Mouse (Mus musculus) neutrophil, adult 5-6 weeks (primary cell): ENCODE results near the gene Apobec3. TPM values are rescaled to one million over a fixed set of nuclear protein-coding genes. Genes with fewer than 3 reads are reported as not detected.

Experiments used
- ATAC-seq: fragments of 151-379, 151-347 bp; 2 replicates; pipeline ENCODE4 v1.8.0; 2017; ENCODE audit warnings: mild to moderate bottlenecking, moderate TSS enrichment; ENCODE audit not compliant: insufficient number of reproducible peaks, poor library complexity, low FRiP score, severe bottlenecking; ENCODE audit errors: extremely low read depth
- total RNA-seq: library from RNA; stranded (forward); fragments of 200-1000 nt; gene quantifications from 2 replicates; pipeline ENCODE4 v1.2.3, GENCODE M21; 2017

The Apobec3 gene
- 473 and 531 TPM in 2 replicates for total RNA-seq

- ATAC-seq: peak; percentile 71
These were observed at the start of gene Apobec3 for GRCm38 (mm10) chr15:79891436-79892212. TSS of gene Apobec3 (plus strand) at chr15:79891659.

GRCm38 (mm10) chr15:79842985-79843384, 48.5 kb upstream of the Apobec3 start:
- no peak for ATAC-seq

GRCm38 (mm10) chr15:79845986-79846385, 45.5 kb upstream of the Apobec3 start:
- no peak for ATAC-seq

- no peak for ATAC-seq
These were observed 44.4 kb upstream of the Apobec3 start for GRCm38 (mm10) chr15:79847100-79847499.

- no peak for ATAC-seq
These were observed 41.3 kb upstream of the Apobec3 start for GRCm38 (mm10) chr15:79850143-79850542.

GRCm38 (mm10) chr15:79858979-79859378, 32.5 kb upstream of the Apobec3 start:
- no peak for ATAC-seq

- ATAC-seq: no peak
These were observed 31.6 kb upstream of the Apobec3 start for GRCm38 (mm10) chr15:79859821-79860220.

- no peak for ATAC-seq
These were observed 24.0 kb upstream of the Apobec3 start for GRCm38 (mm10) chr15:79867260-79868002.

- no peak for ATAC-seq
These were observed 17.9 kb upstream of the Apobec3 start for GRCm38 (mm10) chr15:79873545-79873944.

GRCm38 (mm10) chr15:79873995-79874394, 17.5 kb upstream of the Apobec3 start:
- ATAC-seq: no peak

- ATAC-seq: no peak
These were observed 16.0 kb upstream of the Apobec3 start for GRCm38 (mm10) chr15:79875261-79875995.

GRCm38 (mm10) chr15:79878725-79879136, 12.7 kb upstream of the Apobec3 start:
- no peak for ATAC-seq

- ATAC-seq: no peak
These were observed 12.1 kb upstream of the Apobec3 start for GRCm38 (mm10) chr15:79879319-79879718.

GRCm38 (mm10) chr15:79880477-79880876, 11.0 kb upstream of the Apobec3 start:
- no peak for ATAC-seq

- no peak for ATAC-seq
These were observed 8.7 kb upstream of the Apobec3 start for GRCm38 (mm10) chr15:79882623-79883267.

GRCm38 (mm10) chr15:79883352-79883822, 8.1 kb upstream of the Apobec3 start:
- peak; percentile 84 for ATAC-seq

GRCm38 (mm10) chr15:79884820-79885219, 6.6 kb upstream of the Apobec3 start:
- ATAC-seq: no peak

- ATAC-seq: peak; percentile 65
These were observed 718 bp downstream of the Apobec3 start for GRCm38 (mm10) chr15:79892213-79892541.
